Mouse (Mus musculus) heart, adult 2 months (tissue): ENCODE measurements at regions not wholly inside any gene's neighbourhood (a gene's known extent, or its start where the extent isn't known, plus 50 kb on each side); places are given as distances from the start of the nearest gene placed in this dataset.

ENCODE experiments used
- CTCF ChIP-seq: fragments of 200-600 bp; IDR thresholded peaks from 2 replicates; pipeline ENCODE4 v1.8.1; 2022; ENCODE audit warnings: antibody characterized with exemption, mild to moderate bottlenecking, moderate library complexity
- POLR2A ChIP-seq: fragments of 200-500 bp; IDR thresholded peaks from 2 replicates; pipeline ENCODE4 v1.6.1; 2011; ENCODE audit warnings: mild to moderate bottlenecking, low read depth, low read length, control low read depth; ENCODE audit not compliant: insufficient read depth

DNA sequence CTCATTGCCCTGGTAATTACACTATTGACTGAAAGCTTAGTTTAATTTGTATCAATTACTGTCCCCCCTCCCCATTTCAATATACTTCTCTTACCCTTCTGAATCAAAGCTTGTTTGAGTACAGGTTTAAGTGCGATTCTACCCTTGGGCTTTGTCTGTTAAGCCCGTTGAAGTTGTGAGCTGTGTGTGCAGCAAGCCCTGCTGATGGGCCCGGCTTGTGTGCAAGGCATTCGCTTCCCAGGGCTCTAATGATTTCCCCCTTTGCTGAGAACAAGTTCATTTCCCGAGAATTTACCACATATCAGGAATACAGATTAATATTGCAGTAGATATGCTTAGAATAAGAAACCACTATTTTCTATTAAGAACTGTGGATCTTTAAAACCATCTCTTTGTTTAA is 460.6 kb downstream of the Dok5 start:
- TF ChIP-seq POLR2A, result no peak
- no peak for TF ChIP-seq CTCF
